Mouse (Mus musculus): ENCODE data around the gene Irgq. TPM values are rescaled to one million over a fixed set of nuclear protein-coding genes. Genes with fewer than 3 reads are reported as not detected.

Gene Irgq
- polyA plus RNA-seq, 1 experiment from 2014 or later: 1.3 TPM

DNA sequence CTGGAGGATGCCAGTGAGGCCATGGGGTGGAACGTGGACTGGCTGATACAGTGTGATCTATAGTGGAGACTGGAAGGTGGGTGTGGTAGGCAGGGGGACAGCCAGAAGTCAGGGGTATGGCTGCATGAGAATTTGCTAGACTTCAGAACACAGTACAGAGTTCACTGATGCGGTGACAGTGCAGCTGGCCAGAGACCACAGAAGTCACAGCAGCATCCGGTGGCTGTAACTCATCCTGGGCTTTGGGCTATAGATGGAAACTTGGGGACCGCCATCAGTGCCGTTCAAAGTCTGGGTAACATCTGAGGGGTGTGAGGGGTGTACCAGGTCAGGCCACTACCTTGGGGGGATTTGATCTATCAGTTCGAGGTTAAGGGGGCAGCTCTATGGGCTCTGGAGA lies 6.8 kb upstream of the Irgq start:
- no peaks in the 10 kb centered on the region for H3K27me3 ChIP-seq (ENCODE audit: control insufficient read depth, insufficient read depth, low read depth, low read length)
- no peak overlapping the region for H3K4me2 ChIP-seq (ENCODE audit: low read depth, low read length)
- H3K36me3 ChIP-seq (ENCODE audit: control insufficient read depth, insufficient read depth): no peaks in the 10 kb centered on the region
- H3K9me3 ChIP-seq (replicated peaks; ENCODE audit: control insufficient read depth, low read length): no peaks in the 10 kb centered on the region
- ATAC-seq (ENCODE audit: low read depth): no peak
- H3K9ac ChIP-seq (ENCODE audit: low read depth, low read length): no peak overlapping the region
- no peak overlapping the region for H3K4me3 ChIP-seq (ENCODE audit: low read depth, low read length)
- WGBS (ENCODE audit: insufficient replicate concordance): 49% methylated on average over 6 of the region's 6 CpGs
- no peak overlapping the region for H3K27ac ChIP-seq (ENCODE audit: low read length)
- peaks cover under 1% of the 10 kb centered on the region; the same call in 1 of the 2 replicates for H3K4me1 ChIP-seq (ENCODE audit: control insufficient read depth, low read depth, low read length)

DNA sequence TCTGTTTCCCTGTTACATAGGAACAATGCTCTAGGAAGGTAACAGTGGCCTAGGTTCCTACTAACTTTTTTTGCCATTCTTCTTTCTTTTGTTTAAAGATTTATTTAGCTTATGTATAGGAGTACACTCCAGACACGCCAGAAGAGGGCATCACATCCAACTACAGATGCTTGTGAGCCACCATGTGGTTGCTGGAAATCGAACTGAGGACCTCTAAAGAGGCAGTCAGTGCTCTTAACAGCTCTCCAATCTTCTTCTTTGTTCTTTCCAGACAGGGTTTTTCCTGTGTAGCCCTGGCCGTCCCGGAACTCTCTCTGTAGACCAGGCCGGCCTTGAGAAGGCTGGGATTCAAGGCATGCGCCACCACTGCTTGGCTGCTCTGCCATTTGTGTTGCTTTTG lies 5.5 kb upstream of the Irgq start:
- Histone ChIP-seq H3K27ac (ENCODE audit: low read length) (no peak overlapping the region), H3K9me3 (replicated peaks; ENCODE audit: control insufficient read depth, low read length) (no peaks in the 10 kb centered on the region), H3K4me3 (ENCODE audit: low read depth, low read length) (no peak overlapping the region), H3K4me2 (ENCODE audit: low read depth, low read length) (no peak overlapping the region), H3K9ac (ENCODE audit: low read depth, low read length) (no peak overlapping the region), H3K4me1 (ENCODE audit: control insufficient read depth, low read depth, low read length) (peaks cover 12% of the 10 kb centered on the region), H3K36me3 (ENCODE audit: control insufficient read depth, insufficient read depth) (no peaks in the 10 kb centered on the region), H3K27me3 (ENCODE audit: control insufficient read depth, insufficient read depth, low read depth, low read length) (no peaks in the 10 kb centered on the region)
- no peak for ATAC-seq (ENCODE audit: low read depth)
- WGBS (ENCODE audit: insufficient replicate concordance): 63% methylated on average over 6 of the region's 6 CpGs

DNA sequence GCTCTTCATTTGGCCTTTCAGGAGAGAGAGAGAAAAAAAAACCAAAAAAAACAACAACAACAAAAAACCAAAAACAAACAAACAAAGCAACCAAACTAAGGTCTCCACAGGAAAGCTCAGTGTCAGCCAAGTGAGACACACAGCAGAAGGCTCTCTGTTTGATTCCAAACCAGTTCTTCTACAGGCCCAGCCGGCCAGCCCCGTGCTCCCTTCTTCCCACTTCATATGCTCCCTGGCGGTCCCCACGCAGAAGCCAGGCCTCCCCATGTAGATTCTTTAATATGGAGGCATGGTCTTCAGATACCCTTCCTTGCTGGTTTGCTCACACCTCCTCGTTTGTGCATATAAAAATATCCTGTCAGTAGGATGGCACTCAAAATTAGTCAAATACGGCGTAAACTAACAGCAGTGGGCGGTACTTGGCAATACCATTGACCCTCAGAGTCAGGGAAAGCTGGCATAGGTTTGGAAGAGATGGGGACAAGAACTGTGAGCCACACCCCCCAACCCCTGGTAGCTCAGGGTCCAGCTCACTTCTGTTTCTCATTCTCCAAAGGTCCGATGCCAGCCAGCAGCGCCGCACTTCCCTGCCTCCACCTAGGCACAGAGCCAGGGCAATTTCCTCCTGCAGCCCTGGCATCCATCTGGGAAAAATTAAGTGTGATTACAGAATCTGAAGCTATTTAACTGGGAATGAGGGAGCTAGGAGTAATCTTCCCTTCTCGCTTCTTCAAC lies 4.6 kb upstream of the Irgq start:
- Histone ChIP-seq H3K27me3 (ENCODE audit: control insufficient read depth, insufficient read depth, low read depth, low read length) (no peaks in the 10 kb centered on the region), H3K9me3 (replicated peaks; ENCODE audit: control insufficient read depth, low read length) (no peaks in the 10 kb centered on the region), H3K4me3 (ENCODE audit: low read depth, low read length) (no peak overlapping the region), H3K36me3 (ENCODE audit: control insufficient read depth, insufficient read depth) (no peaks in the 10 kb centered on the region), H3K27ac (ENCODE audit: low read length) (no peak overlapping the region), H3K4me1 (ENCODE audit: control insufficient read depth, low read depth, low read length) (peaks cover 14% of the 10 kb centered on the region), H3K4me2 (ENCODE audit: low read depth, low read length) (no peak overlapping the region), H3K9ac (ENCODE audit: low read depth, low read length) (no peak overlapping the region)
- ATAC-seq (ENCODE audit: low read depth): no peak
- 74% methylated on average over 12 of the region's 12 CpGs for WGBS (ENCODE audit: insufficient replicate concordance)

- WGBS (ENCODE audit: insufficient replicate concordance): 74% methylated on average over 11 of the region's 11 CpGs
- no peak overlapping the region for H3K27ac ChIP-seq (ENCODE audit: low read length)
- no peaks in the 10 kb centered on the region for H3K27me3 ChIP-seq (ENCODE audit: control insufficient read depth, insufficient read depth, low read depth, low read length)
- H3K4me3 ChIP-seq (ENCODE audit: low read depth, low read length): no peak overlapping the region
- H3K9me3 ChIP-seq (replicated peaks; ENCODE audit: control insufficient read depth, low read length): no peaks in the 10 kb centered on the region
- peaks cover 5% of the 10 kb centered on the region; the same call in 1 of the 2 replicates for H3K36me3 ChIP-seq (ENCODE audit: control insufficient read depth, insufficient read depth)
- ATAC-seq (ENCODE audit: low read depth): no peak
- H3K9ac ChIP-seq (ENCODE audit: low read depth, low read length): no peak overlapping the region
- peaks cover 28% of the 10 kb centered on the region for H3K4me1 ChIP-seq (ENCODE audit: control insufficient read depth, low read depth, low read length)
- no peak overlapping the region for H3K4me2 ChIP-seq (ENCODE audit: low read depth, low read length)
These were observed 1.6 kb upstream of the Irgq start for GRCm38 (mm10) chr7:24528861-24529260.

DNA sequence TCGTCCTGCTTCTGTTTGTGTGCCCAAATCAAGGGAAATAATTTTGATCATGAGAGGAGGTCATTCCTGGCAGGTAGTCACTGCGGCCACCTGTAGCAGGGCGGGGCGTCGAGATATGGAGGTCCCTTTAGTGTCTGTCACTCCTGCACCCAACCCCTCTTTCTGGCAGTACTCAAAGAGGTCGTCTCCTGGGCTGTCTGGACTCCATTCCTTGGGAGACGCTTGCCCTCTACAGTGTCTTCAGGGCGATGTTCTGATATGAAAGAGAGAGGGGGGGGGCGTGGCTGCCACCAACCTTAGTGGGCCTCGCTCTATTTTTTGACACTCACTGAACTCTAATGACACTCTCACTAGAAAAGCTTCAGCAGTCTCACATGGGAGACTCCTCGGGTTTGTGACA lies 909 bp upstream of the Irgq start:
- no peaks in the 10 kb centered on the region for H3K27me3 ChIP-seq (ENCODE audit: control insufficient read depth, insufficient read depth, low read depth, low read length)
- no peak for ATAC-seq (ENCODE audit: low read depth)

GRCm38 (mm10) chr7:24531211-24531971 lies 902 bp downstream of the Irgq start:
- H3K27me3 ChIP-seq (ENCODE audit: control insufficient read depth, insufficient read depth, low read depth, low read length): no peaks in the 10 kb centered on the region
- H3K36me3 ChIP-seq (ENCODE audit: control insufficient read depth, insufficient read depth): peaks cover 8% of the 10 kb centered on the region; the same call in 1 of the 2 replicates
- H3K4me3 ChIP-seq (ENCODE audit: low read depth, low read length): peak overlapping the region; percentile 76
- peaks cover 28% of the 10 kb centered on the region for H3K4me1 ChIP-seq (ENCODE audit: control insufficient read depth, low read depth, low read length)
- H3K4me2 ChIP-seq (ENCODE audit: low read depth, low read length): peak overlapping the region; percentile 89
- H3K9ac ChIP-seq (ENCODE audit: low read depth, low read length): peak overlapping the region; percentile 79
- WGBS (ENCODE audit: insufficient replicate concordance): 2% methylated on average over 43 of the region's 43 CpGs
- H3K27ac ChIP-seq (ENCODE audit: low read length): peak overlapping the region; percentile 78
- ATAC-seq (ENCODE audit: low read depth): peak; percentile 46
- H3K9me3 ChIP-seq (replicated peaks; ENCODE audit: control insufficient read depth, low read length): no peaks in the 10 kb centered on the region

More for the DNA sequence above, 909 bp upstream of the Irgq start:
- H3K4me3 ChIP-seq (ENCODE audit: low read depth, low read length): peak overlapping the region; percentile 76
- peak overlapping the region; percentile 79 for H3K9ac ChIP-seq (ENCODE audit: low read depth, low read length)
- H3K36me3 ChIP-seq (ENCODE audit: control insufficient read depth, insufficient read depth): peaks cover 8% of the 10 kb centered on the region; the same call in 1 of the 2 replicates
- 40% methylated on average over 11 of the region's 11 CpGs for WGBS (ENCODE audit: insufficient replicate concordance)
- peaks cover 28% of the 10 kb centered on the region for H3K4me1 ChIP-seq (ENCODE audit: control insufficient read depth, low read depth, low read length)
- peak overlapping the region; percentile 85 for H3K27ac ChIP-seq (ENCODE audit: low read length)
- peak overlapping the region; percentile 89 for H3K4me2 ChIP-seq (ENCODE audit: low read depth, low read length)
- no peaks in the 10 kb centered on the region for H3K9me3 ChIP-seq (replicated peaks; ENCODE audit: control insufficient read depth, low read length)

DNA sequence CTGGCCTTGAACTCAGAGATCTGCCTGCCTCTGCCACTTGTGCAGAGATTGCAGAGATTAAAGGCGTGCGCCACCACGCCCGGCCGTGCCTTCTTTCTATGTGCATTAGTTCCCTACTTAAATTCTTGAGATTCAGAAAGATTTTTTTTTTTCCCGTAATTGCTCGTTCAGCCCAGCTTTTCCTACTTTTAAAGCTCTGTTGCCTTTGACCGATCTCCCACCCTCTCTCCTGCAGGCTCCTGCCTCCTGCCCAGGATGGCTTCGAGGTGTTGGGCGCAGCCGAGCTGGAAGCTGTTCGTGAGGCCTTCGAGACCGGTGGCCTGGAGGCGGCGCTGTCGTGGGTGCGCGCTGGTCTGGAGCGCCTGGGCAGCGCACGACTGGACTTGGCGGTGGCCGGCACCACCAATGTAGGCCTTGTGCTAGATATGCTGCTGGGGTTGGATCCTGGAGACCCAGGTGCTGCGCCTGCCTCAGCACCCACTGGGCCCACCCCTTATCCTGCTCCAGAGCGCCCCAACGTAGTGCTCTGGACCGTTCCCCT lies 2.6 kb downstream of the Irgq start:
- H3K27ac ChIP-seq (ENCODE audit: low read length): no peak overlapping the region
- H3K4me2 ChIP-seq (ENCODE audit: low read depth, low read length): no peak overlapping the region
- H3K9me3 ChIP-seq (replicated peaks; ENCODE audit: control insufficient read depth, low read length): no peaks in the 10 kb centered on the region
- WGBS (ENCODE audit: insufficient replicate concordance): 88% methylated on average over 28 of the region's 28 CpGs
- ATAC-seq (ENCODE audit: low read depth): no peak
- no peak overlapping the region for H3K4me3 ChIP-seq (ENCODE audit: low read depth, low read length)
- H3K4me1 ChIP-seq (ENCODE audit: control insufficient read depth, low read depth, low read length): peaks cover 28% of the 10 kb centered on the region
- H3K27me3 ChIP-seq (ENCODE audit: control insufficient read depth, insufficient read depth, low read depth, low read length): no peaks in the 10 kb centered on the region
- peaks cover 8% of the 10 kb centered on the region; the same call in 1 of the 2 replicates for H3K36me3 ChIP-seq (ENCODE audit: control insufficient read depth, insufficient read depth)
- H3K9ac ChIP-seq (ENCODE audit: low read depth, low read length): no peak overlapping the region

- Histone ChIP-seq H3K9me3 (replicated peaks; ENCODE audit: control insufficient read depth, low read length) (no peaks in the 10 kb centered on the region), H3K36me3 (ENCODE audit: control insufficient read depth, insufficient read depth) (peaks cover 8% of the 10 kb centered on the region; the same call in 1 of the 2 replicates), H3K4me1 (ENCODE audit: control insufficient read depth, low read depth, low read length) (peaks cover 27% of the 10 kb centered on the region), H3K27me3 (ENCODE audit: control insufficient read depth, insufficient read depth, low read depth, low read length) (no peaks in the 10 kb centered on the region), H3K4me2 (ENCODE audit: low read depth, low read length) (no peak overlapping the region), H3K4me3 (ENCODE audit: low read depth, low read length) (no peak overlapping the region), H3K27ac (ENCODE audit: low read length) (no peak overlapping the region), H3K9ac (ENCODE audit: low read depth, low read length) (no peak overlapping the region)
- no peak for ATAC-seq (ENCODE audit: low read depth)
- 80% methylated on average over 42 of the region's 42 CpGs for WGBS (ENCODE audit: insufficient replicate concordance)
These were observed 3.3 kb downstream of the Irgq start for GRCm38 (mm10) chr7:24533806-24534205.

DNA sequence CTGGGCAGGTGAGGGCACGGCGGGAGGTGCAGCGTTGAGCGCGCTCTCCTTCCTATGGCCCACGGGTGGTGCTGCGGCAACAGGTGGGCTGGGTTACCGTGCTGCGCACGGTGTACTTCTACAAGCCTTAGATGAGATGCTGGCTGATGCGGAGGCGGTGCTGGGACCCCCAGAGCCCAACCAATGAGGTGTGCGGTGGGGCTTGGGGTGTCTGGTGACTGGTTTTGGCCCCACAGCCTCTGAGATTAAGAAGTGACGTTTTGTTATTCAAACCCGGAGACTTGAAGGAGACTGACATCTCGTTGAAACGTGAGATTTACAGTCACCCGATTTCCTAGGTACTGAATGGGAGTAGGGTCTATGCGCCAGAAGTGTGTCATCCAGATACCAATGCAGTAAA lies 3.8 kb downstream of the Irgq start:
- Histone ChIP-seq H3K27ac (ENCODE audit: low read length) (no peak overlapping the region), H3K4me1 (ENCODE audit: control insufficient read depth, low read depth, low read length) (peaks cover 23% of the 10 kb centered on the region), H3K9me3 (replicated peaks; ENCODE audit: control insufficient read depth, low read length) (no peaks in the 10 kb centered on the region), H3K27me3 (ENCODE audit: control insufficient read depth, insufficient read depth, low read depth, low read length) (no peaks in the 10 kb centered on the region), H3K36me3 (ENCODE audit: control insufficient read depth, insufficient read depth) (peaks cover 8% of the 10 kb centered on the region; the same call in 1 of the 2 replicates), H3K4me2 (ENCODE audit: low read depth, low read length) (no peak overlapping the region), H3K4me3 (ENCODE audit: low read depth, low read length) (no peak overlapping the region), H3K9ac (ENCODE audit: low read depth, low read length) (no peak overlapping the region)
- WGBS (ENCODE audit: insufficient replicate concordance): 74% methylated on average over 19 of the region's 19 CpGs
- no peak for ATAC-seq (ENCODE audit: low read depth)

Data from liver, embryonic 16.5 days (tissue).